Mouse (Mus musculus) c-Kit-positive CD71-positive TER-119-positive erythroid progenitor cells, embryonic 14.5 days (primary cell): ENCODE data around the gene Tmco4.

Experiments
- DNase-seq: peaks from one replicate; pipeline ENCODE4 v3.0.0-alpha.2; 2013; ENCODE audit warnings: low spot score

The Tmco4 gene

GRCm38 (mm10) chr4:139057291-139057690 is 84.6 kb downstream of the Tmco4 start:
- no peak for DNase-seq

- no peak for DNase-seq
Observed at GRCm38 (mm10) chr4:139058029-139058428, 85.3 kb downstream of the Tmco4 start.

GRCm38 (mm10) chr4:139059569-139059968 is 86.9 kb downstream of the Tmco4 start:
- no peak for DNase-seq

GRCm38 (mm10) chr4:139064831-139065230 is 92.1 kb downstream of the Tmco4 start:
- no peak for DNase-seq

GRCm38 (mm10) chr4:139068287-139068686 is 95.6 kb downstream of the Tmco4 start:
- DNase-seq: no peak

GRCm38 (mm10) chr4:139074060-139074459 is 101.4 kb downstream of the Tmco4 start:
- DNase-seq: no peak

GRCm38 (mm10) chr4:139075041-139075711 is 102.5 kb downstream of the Tmco4 start, which contains the start of gene Htr6:
Gene Htr6 (minus strand): TSS chr4:139075570.
- no peak for DNase-seq

GRCm38 (mm10) chr4:139075915-139076314 is 103.2 kb downstream of the Tmco4 start:
- DNase-seq: no peak

- no peak for DNase-seq
Observed at GRCm38 (mm10) chr4:139078313-139078712, 105.6 kb downstream of the Tmco4 start.

- DNase-seq: no peak
Observed at GRCm38 (mm10) chr4:139078726-139079125, 106.0 kb downstream of the Tmco4 start.

- DNase-seq: no peak
Observed at GRCm38 (mm10) chr4:139079439-139079838, 106.8 kb downstream of the Tmco4 start.

GRCm38 (mm10) chr4:139080259-139080658 is 107.6 kb downstream of the Tmco4 start:
- no peak for DNase-seq

- no peak for DNase-seq
Observed at GRCm38 (mm10) chr4:139081270-139081931, 108.7 kb downstream of the Tmco4 start.

- no peak for DNase-seq
Observed at GRCm38 (mm10) chr4:139082790-139083564, 110.3 kb downstream of the Tmco4 start.

- DNase-seq: no peak
Observed at GRCm38 (mm10) chr4:139085337-139085736, 112.6 kb downstream of the Tmco4 start.

- DNase-seq: peak; percentile 78
Observed at GRCm38 (mm10) chr4:139086037-139086436, 113.3 kb downstream of the Tmco4 start.

GRCm38 (mm10) chr4:139086984-139087383 is 114.3 kb downstream of the Tmco4 start:
- DNase-seq: no peak

- no peak for DNase-seq
Observed at GRCm38 (mm10) chr4:139088982-139089671, 116.4 kb downstream of the Tmco4 start.

- DNase-seq: no peak
Observed at GRCm38 (mm10) chr4:139090303-139090940, 117.7 kb downstream of the Tmco4 start.

GRCm38 (mm10) chr4:139091066-139091465 is 118.4 kb downstream of the Tmco4 start:
- DNase-seq: no peak

- no peak for DNase-seq
Observed at GRCm38 (mm10) chr4:139091478-139092355, 119.0 kb downstream of the Tmco4 start.
